Mouse (Mus musculus) c-Kit-positive CD71-negative TER-119-negative erythroid progenitor cells, embryonic 14.5 days (primary cell): Measurements from ENCODE around the gene H2-D1.
"Not testable (repeated sequence)": the region's sequence is repeated elsewhere in the genome, so short reads cannot be mapped to it uniquely, and the experiment has no call there.

Experiments
- DNase-seq: peaks from one replicate; pipeline ENCODE4 v3.0.0-alpha.2; 2013; ENCODE audit warnings: low read depth

Gene H2-D1

DNA sequence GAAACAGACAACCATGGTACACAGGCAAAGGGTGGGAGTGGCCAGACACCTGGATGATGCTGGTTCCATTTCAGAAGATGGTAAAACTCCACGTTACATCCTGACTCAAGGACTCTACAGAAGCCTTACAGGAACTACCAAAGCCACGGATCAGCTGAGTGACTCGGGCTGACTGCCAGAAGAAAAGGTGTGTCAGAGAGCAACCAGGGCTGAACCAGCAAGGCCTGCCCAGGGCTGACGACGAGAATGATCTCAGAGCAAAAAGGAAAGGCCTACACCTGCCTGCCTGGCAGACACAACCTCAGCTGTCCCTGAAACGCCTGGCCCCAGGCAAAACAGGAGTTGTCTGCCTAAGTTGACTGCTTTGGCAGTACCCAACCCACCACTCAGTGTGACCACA, 41.9 kb downstream of the H2-D1 start:
- DNase-seq: no peak

DNA sequence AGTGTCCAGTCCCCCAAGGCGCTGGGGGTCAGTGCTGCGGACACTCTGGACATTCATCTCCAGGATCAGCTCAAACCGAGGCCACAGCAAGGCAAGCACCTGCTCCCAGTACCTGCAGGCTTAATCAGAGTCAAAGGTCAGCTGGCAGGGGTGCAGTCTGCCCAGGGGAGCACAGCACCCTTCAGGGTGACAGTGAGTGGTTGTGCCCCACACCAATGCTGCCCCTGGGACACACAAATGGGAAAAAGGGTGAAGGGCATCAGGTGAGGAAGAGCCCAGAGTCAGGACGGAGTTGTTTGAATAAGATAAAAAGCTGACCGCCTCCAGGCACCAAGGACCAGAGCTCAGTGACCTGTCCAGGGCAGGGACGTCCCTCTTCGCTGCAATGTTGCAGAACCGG, 42.4 kb downstream of the H2-D1 start:
- DNase-seq: not testable (repeated sequence)
